Mouse (Mus musculus): ENCODE data around the gene Atp5s. TPM values are rescaled to one million over a fixed set of nuclear protein-coding genes. Genes with fewer than 3 reads are reported as not detected.

The Atp5s gene
- total and polyA plus RNA-seq, 2 experiments from 2014 or later: 19.9 to 23.0 TPM

GRCm38 (mm10) chr12:69776607-69777340, 52.0 kb downstream of the Atp5s start:
- WGBS: 68% methylated on average over 11 of the region's 11 CpGs

DNA sequence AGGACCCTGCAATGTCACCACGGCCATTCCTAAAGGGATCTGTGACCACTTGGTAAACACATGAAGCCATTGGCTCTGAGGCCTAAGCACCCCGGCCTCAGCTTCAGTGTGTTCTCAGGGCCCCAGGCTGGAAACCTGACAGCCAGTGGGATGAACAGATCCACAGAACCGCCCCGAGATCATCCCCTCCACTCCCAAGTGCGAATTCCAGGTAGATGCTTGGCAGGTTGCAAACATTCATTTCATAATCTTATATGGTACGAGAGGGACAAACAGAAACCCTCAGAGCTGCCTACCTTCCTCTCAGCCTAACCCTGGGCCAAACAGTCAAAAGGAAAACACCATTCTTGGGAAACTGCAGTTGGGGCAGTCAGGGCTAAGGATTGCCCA, 52.6 kb downstream of the Atp5s start:
- Histone ChIP-seq H3K4me2 (ENCODE audit: low read depth) (no peak overlapping the region), H3K9me3 (ENCODE audit: low read length) (no peaks in the 10 kb centered on the region), H3K9ac (no peak overlapping the region), H3K4me3 (ENCODE audit: low read depth, low read length) (no peak overlapping the region), H3K4me1 (ENCODE audit: insufficient read depth) (no peaks in the 10 kb centered on the region), H3K27ac (ENCODE audit: low read depth, low read length) (no peak overlapping the region), H3K36me3 (ENCODE audit: insufficient read depth) (no peaks in the 10 kb centered on the region), H3K27me3 (ENCODE audit: insufficient read depth, low read length) (no peaks in the 10 kb centered on the region)
- no peak for ATAC-seq
- no peak for TF ChIP-seq CTCF (IDR thresholded peaks at IDR 0.05; ENCODE audit: low read depth)
- DNase-seq: no peak
- 88% methylated on average over 6 of the region's 6 CpGs for WGBS

More at GRCm38 (mm10) chr12:69776607-69777340, 52.0 kb downstream of the Atp5s start:
- no peak overlapping the region for H3K4me2 ChIP-seq (ENCODE audit: low read depth)
- H3K9ac ChIP-seq: no peak overlapping the region
- no peaks in the 10 kb centered on the region for H3K27me3 ChIP-seq (ENCODE audit: insufficient read depth, low read length)
- DNase-seq (no peak), ATAC-seq (no peak)
- H3K9me3 ChIP-seq (ENCODE audit: low read length): no peaks in the 10 kb centered on the region
- TF ChIP-seq CTCF (IDR thresholded peaks at IDR 0.05; ENCODE audit: low read depth): no peak
- no peak overlapping the region for H3K27ac ChIP-seq (ENCODE audit: low read depth, low read length)
- no peaks in the 10 kb centered on the region for H3K4me1 ChIP-seq (ENCODE audit: insufficient read depth)
- no peaks in the 10 kb centered on the region for H3K36me3 ChIP-seq (ENCODE audit: insufficient read depth)
- H3K4me3 ChIP-seq (ENCODE audit: low read depth, low read length): no peak overlapping the region

- H3K27ac ChIP-seq (ENCODE audit: low read depth, low read length): no peak overlapping the region
- H3K9me3 ChIP-seq (ENCODE audit: low read length): no peaks in the 10 kb centered on the region
- no peaks in the 10 kb centered on the region for H3K4me1 ChIP-seq (ENCODE audit: insufficient read depth)
- no peak overlapping the region for H3K4me3 ChIP-seq (ENCODE audit: low read depth, low read length)
- no peaks in the 10 kb centered on the region for H3K36me3 ChIP-seq (ENCODE audit: insufficient read depth)
- no peaks in the 10 kb centered on the region for H3K27me3 ChIP-seq (ENCODE audit: insufficient read depth, low read length)
- WGBS: 61% methylated on average over 2 of the region's 2 CpGs
- H3K4me2 ChIP-seq (ENCODE audit: low read depth): no peak overlapping the region
- ATAC-seq (no peak), DNase-seq (no peak)
- no peak overlapping the region for H3K9ac ChIP-seq
- TF ChIP-seq CTCF (IDR thresholded peaks at IDR 0.05; ENCODE audit: low read depth): no peak
Observed at GRCm38 (mm10) chr12:69777957-69778356, 53.2 kb downstream of the Atp5s start.

DNA sequence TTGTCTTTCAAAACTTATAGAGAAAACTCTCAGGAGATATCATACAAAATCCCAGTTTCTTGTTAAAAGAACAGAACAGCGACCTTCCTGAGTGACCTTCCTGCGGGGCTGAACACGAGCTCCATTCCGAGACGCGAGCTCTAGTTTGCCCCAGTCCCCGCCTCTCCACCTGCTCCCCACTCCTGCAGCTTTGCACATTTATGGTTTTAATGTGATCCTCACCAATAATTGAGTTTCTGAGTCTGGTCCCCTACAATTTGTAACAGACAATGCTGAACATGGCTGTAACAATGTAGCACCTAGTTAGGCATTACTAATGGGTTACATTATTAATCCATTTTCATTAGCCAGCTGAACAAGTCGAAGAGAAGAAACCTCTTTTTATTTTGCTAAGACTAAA, 56.7 kb downstream of the Atp5s start:
- no peak overlapping the region for H3K4me3 ChIP-seq (ENCODE audit: low read depth, low read length)
- H3K36me3 ChIP-seq (ENCODE audit: insufficient read depth): no peaks in the 10 kb centered on the region
- 73% methylated on average over 8 of the region's 8 CpGs for WGBS
- no peak overlapping the region for H3K27ac ChIP-seq (ENCODE audit: low read depth, low read length)
- TF ChIP-seq CTCF (IDR thresholded peaks at IDR 0.05; ENCODE audit: low read depth): no peak
- DNase-seq (no peak), ATAC-seq (no peak)
- H3K9me3 ChIP-seq (ENCODE audit: low read length): no peaks in the 10 kb centered on the region
- no peaks in the 10 kb centered on the region for H3K27me3 ChIP-seq (ENCODE audit: insufficient read depth, low read length)
- H3K4me2 ChIP-seq (ENCODE audit: low read depth): no peak overlapping the region
- H3K9ac ChIP-seq: no peak overlapping the region
- H3K4me1 ChIP-seq (ENCODE audit: insufficient read depth): no peaks in the 10 kb centered on the region

DNA sequence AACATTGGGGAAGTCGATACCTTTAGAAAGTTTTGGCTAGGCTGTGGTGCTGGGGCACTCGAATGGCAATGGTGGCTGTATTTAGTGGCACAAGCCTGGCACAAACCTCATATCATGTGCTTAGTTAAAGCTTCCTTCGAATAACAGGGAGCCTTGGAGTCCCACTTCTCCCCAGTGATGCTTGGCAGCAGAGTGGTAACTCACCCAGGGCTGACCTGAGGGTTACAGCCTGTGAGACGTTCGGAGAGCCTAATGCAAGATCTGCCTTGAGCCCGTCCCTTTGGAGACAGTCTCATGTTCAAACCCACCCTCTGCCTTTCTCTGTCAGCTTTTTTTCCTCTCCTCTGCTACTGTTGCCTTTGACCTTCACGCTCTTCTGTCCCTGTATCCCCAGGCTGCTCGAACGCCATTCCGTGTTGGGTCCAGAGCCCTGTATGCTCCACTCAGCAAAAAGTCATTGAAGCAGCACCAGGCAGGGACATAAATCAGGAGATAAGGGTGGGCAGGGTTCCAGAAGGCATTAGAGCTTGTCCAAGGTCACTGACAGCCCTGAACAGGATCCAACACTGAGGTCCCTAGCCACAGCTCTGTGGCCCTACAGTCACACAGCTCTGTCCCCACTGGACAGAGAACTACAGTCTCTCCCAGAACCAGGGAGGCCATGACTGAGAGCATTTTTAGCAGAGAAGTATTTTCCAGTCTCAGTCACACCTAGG, 57.3 kb downstream of the Atp5s start:
- H3K27me3 ChIP-seq (ENCODE audit: insufficient read depth, low read length): no peaks in the 10 kb centered on the region
- no peak for ATAC-seq
- no peak overlapping the region for H3K4me3 ChIP-seq (ENCODE audit: low read depth, low read length)
- no peak for TF ChIP-seq CTCF (IDR thresholded peaks at IDR 0.05; ENCODE audit: low read depth)
- H3K27ac ChIP-seq (ENCODE audit: low read depth, low read length): no peak overlapping the region
- H3K4me2 ChIP-seq (ENCODE audit: low read depth): no peak overlapping the region
- H3K9me3 ChIP-seq (ENCODE audit: low read length): no peaks in the 10 kb centered on the region
- H3K36me3 ChIP-seq (ENCODE audit: insufficient read depth): no peaks in the 10 kb centered on the region
- H3K4me1 ChIP-seq (ENCODE audit: insufficient read depth): no peaks in the 10 kb centered on the region
- no peak for DNase-seq
- no peak overlapping the region for H3K9ac ChIP-seq
- WGBS: 86% methylated on average over 10 of the region's 10 CpGs

DNA sequence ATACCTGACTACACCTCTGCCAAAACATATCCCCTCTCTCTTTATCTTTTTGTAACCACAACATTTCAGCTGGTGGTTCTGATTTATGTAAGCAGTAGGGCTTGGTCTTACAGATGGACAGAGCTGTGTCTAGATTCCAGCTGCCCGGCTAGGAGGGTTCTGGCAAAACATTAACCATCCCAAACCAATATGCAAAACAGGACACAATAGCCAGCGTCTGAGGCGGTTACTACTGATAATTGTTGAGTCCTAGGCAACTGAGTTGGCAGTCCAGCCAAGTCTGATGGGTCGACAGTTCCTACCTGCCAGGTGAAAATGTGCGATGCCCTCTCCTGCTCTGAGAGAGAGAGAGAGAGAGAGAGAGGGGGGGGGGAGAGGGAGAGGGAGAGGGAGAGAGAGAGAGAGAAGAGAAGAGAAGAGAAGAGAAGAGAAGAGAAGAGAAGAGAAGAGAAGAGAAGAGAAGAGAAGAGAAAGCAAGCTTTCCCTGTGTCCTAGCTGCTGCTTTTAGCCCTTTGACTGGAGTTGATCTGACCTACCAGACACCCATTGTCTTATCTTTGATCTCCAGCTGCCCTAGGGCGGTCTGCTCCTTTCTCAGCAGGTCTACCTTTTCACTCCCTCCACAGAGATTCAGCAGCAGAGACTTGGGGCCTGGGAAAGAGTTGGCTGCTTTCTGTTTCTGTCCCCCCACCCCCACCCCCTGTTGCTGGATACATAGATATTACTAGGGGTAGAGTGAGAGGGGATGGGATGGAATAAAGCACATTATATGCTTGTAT, 58.7 kb downstream of the Atp5s start:
- H3K4me1 ChIP-seq (ENCODE audit: insufficient read depth): no peaks in the 10 kb centered on the region
- 53% methylated on average over 6 of the region's 6 CpGs for WGBS
- no peak for TF ChIP-seq CTCF (IDR thresholded peaks at IDR 0.05; ENCODE audit: low read depth)

More for the DNA sequence above, 58.7 kb downstream of the Atp5s start:
- Histone ChIP-seq H3K4me3 (ENCODE audit: low read depth, low read length) (no peak overlapping the region), H3K4me2 (ENCODE audit: low read depth) (no peak overlapping the region), H3K27ac (ENCODE audit: low read depth, low read length) (no peak overlapping the region), H3K9me3 (ENCODE audit: low read length) (no peaks in the 10 kb centered on the region), H3K36me3 (ENCODE audit: insufficient read depth) (no peaks in the 10 kb centered on the region), H3K9ac (no peak overlapping the region), H3K27me3 (ENCODE audit: insufficient read depth, low read length) (no peaks in the 10 kb centered on the region)
- no peak for DNase-seq
- no peak for ATAC-seq

Measured in forebrain, postnatal 0 days (tissue).